Comparison of ENCODE assay signal across 8 mouse cellular contexts in genomic region chr11:70028401-70029129, GRCm38 (mm10). TPM values are rescaled to one million over a fixed set of nuclear protein-coding genes. Genes with fewer than 3 reads are reported as not detected.
DNase-seq lines count a peak whose midpoint lies in the region; ATAC-seq and TF ChIP-seq lines count a peak whose summit lies in the region.

No protein-coding gene starts in this region.

- WGBS in heart, embryonic 15.5 days, result 23% methylated on average over 12 of the region's 12 CpGs
- 39% methylated on average over 12 of the region's 12 CpGs for WGBS in liver, postnatal 0 days (ENCODE audit: insufficient replicate concordance)

- H3K36me3 ChIP-seq in E14TG2a.4 (ENCODE audit: insufficient read depth, low read length), result peaks cover 14% of the 10 kb centered on the region
- H3K36me3 ChIP-seq in heart, embryonic 15.5 days, result peaks cover 15% of the 10 kb centered on the region
- no peaks in the 10 kb centered on the region for H3K36me3 ChIP-seq in liver, postnatal 0 days (replicated peaks; ENCODE audit: insufficient read depth, low read length)

- no peaks in the 10 kb centered on the region for H3K9me3 ChIP-seq in E14TG2a.4 (ENCODE audit: low read length)
- H3K9me3 ChIP-seq in heart, embryonic 15.5 days (replicated peaks), result no peaks in the 10 kb centered on the region
- no peaks in the 10 kb centered on the region for H3K9me3 ChIP-seq in liver, postnatal 0 days (ENCODE audit: low read length)

- peak overlapping the region; percentile 62 for H3K27ac ChIP-seq in heart, embryonic 15.5 days
- H3K27ac ChIP-seq in liver, postnatal 0 days (ENCODE audit: low read depth), result no peak overlapping the region

- no peak for TF ChIP-seq EP300 in liver, postnatal 0 days (IDR thresholded peaks at IDR 0.05; ENCODE audit: low read depth)

- H3K4me1 ChIP-seq in E14TG2a.4 (replicated peaks; ENCODE audit: low read depth, low read length), result peaks cover 68% of the 10 kb centered on the region
- peaks cover 51% of the 10 kb centered on the region for H3K4me1 ChIP-seq in heart, embryonic 15.5 days (replicated peaks)
- peaks cover 7% of the 10 kb centered on the region for H3K4me1 ChIP-seq in liver, postnatal 0 days (ENCODE audit: insufficient read depth)

- peak overlapping the region; percentile 57 for H3K4me2 ChIP-seq in heart, embryonic 15.5 days
- H3K4me2 ChIP-seq in liver, postnatal 0 days (ENCODE audit: low read depth, low read length), result peak overlapping the region; percentile 35

- DNase-seq in cerebellum, adult 9-10 months, result peak; percentile 61
- no peak for DNase-seq in cerebellum, adult 8-10 months
- DNase-seq in liver, postnatal 0 days, result no peak
- DNase-seq in yolk sac, embryonic 10.5 days (ENCODE audit: low spot score), result no peak
- no peak for DNase-seq in adrenal gland, adult 2 months
- DNase-seq in retina, postnatal 1 day, result no peak

- no peak for TF ChIP-seq CTCF in E14TG2a.4 (conservative IDR thresholded peaks at IDR 0.05; ENCODE audit: low read length)
- TF ChIP-seq CTCF in liver, postnatal 0 days (IDR thresholded peaks at IDR 0.05; ENCODE audit: low read depth), result no peak

- ATAC-seq in heart, embryonic 15.5 days (replicated peaks; ENCODE audit: insufficient number of reproducible peaks, insufficient read depth, low FRiP score, low read depth), result no peak
- no peak for ATAC-seq in liver, postnatal 0 days

- no peak overlapping the region for H3K9ac ChIP-seq in heart, embryonic 15.5 days
- no peak overlapping the region for H3K9ac ChIP-seq in liver, postnatal 0 days (replicated peaks)

- peak overlapping the region; percentile 71 for H3K4me3 ChIP-seq in E14TG2a.4 (replicated peaks; ENCODE audit: low read length)
- H3K4me3 ChIP-seq in heart, embryonic 15.5 days, result peak overlapping the region; percentile 32
- H3K4me3 ChIP-seq in liver, postnatal 0 days (ENCODE audit: low read depth, low read length), result no peak overlapping the region

- peaks cover 35% of the 10 kb centered on the region for H3K27me3 ChIP-seq in E14TG2a.4 (ENCODE audit: insufficient read depth, low read length)
- H3K27me3 ChIP-seq in heart, embryonic 15.5 days, result no peaks in the 10 kb centered on the region
- H3K27me3 ChIP-seq in liver, postnatal 0 days (ENCODE audit: insufficient read depth, low read length), result peaks cover 9% of the 10 kb centered on the region; the same call in 1 of the 2 replicates

RNA-seq across cellular contexts. Expression of gene Dlg4, which starts 11.8 kb away (rescaled TPM):
- polyA plus RNA-seq in heart, embryonic 15.5 days (2015; fragmentation: Nextera tagmentation; extraction: Ambion mirVana), result 4.8 and 5.1 TPM in 2 replicates
- polyA plus RNA-seq in liver, postnatal 0 days (2015; fragmentation: Nextera tagmentation; extraction: Ambion mirVana), result 0.58 and 0.61 TPM in 2 replicates
- total RNA-seq in adrenal gland, adult 2 months (2021), result 10 to 100 TPM; 22.9 to 32.4 TPM
- 21.7 and 22.1 TPM in 2 replicates for polyA plus RNA-seq in adrenal gland, adult 2 months (2012; rRNA removed)

RNA-seq across cellular contexts. Expression of gene Acadvl, which starts 13.4 kb away (rescaled TPM):
- polyA plus RNA-seq in heart, embryonic 15.5 days (2015; fragmentation: Nextera tagmentation; extraction: Ambion mirVana), result 200 and 235 TPM in 2 replicates
- polyA plus RNA-seq in liver, postnatal 0 days (2015; fragmentation: Nextera tagmentation; extraction: Ambion mirVana), result 345 and 367 TPM in 2 replicates
- 100 to 1,000 TPM; 426 to 754 TPM for total RNA-seq in adrenal gland, adult 2 months (2021)
- polyA plus RNA-seq in adrenal gland, adult 2 months (2012; rRNA removed), result 171 and 186 TPM in 2 replicates

RNA-seq across cellular contexts. Expression of gene Asgr1, which starts 25.3 kb away (rescaled TPM):
- 0.29 TPM in 1 of 2 replicates, not detected in the other for polyA plus RNA-seq in heart, embryonic 15.5 days (2015; fragmentation: Nextera tagmentation; extraction: Ambion mirVana)
- polyA plus RNA-seq in liver, postnatal 0 days (2015; fragmentation: Nextera tagmentation; extraction: Ambion mirVana), result 458 and 462 TPM in 2 replicates
- 1 to 10 TPM in 1 of 2 experiments, not detected in 1; 1.7 TPM for total RNA-seq in adrenal gland, adult 2 months (2021)
- polyA plus RNA-seq in adrenal gland, adult 2 months (2012; rRNA removed), result 0.08 TPM in 1 of 2 replicates, not detected in the other

RNA-seq across cellular contexts. Expression of gene Dvl2, which starts 28.2 kb away (rescaled TPM):
- polyA plus RNA-seq in heart, embryonic 15.5 days (2015; fragmentation: Nextera tagmentation; extraction: Ambion mirVana), result 17.4 and 24.8 TPM in 2 replicates
- 2.7 and 3.4 TPM in 2 replicates for polyA plus RNA-seq in liver, postnatal 0 days (2015; fragmentation: Nextera tagmentation; extraction: Ambion mirVana)
- total RNA-seq in adrenal gland, adult 2 months (2021), result 10 to 100 TPM; 11.2 to 12.2 TPM
- 20.2 and 22.2 TPM in 2 replicates for polyA plus RNA-seq in adrenal gland, adult 2 months (2012; rRNA removed)

RNA-seq across cellular contexts. Expression of gene Phf23, which starts 33.0 kb away (rescaled TPM):
- polyA plus RNA-seq in heart, embryonic 15.5 days (2015; fragmentation: Nextera tagmentation; extraction: Ambion mirVana), result 38.4 and 42.4 TPM in 2 replicates
- polyA plus RNA-seq in liver, postnatal 0 days (2015; fragmentation: Nextera tagmentation; extraction: Ambion mirVana), result 19.5 and 25.5 TPM in 2 replicates
- total RNA-seq in adrenal gland, adult 2 months (2021), result 10 to 100 TPM; 52.2 to 57.6 TPM
- polyA plus RNA-seq in adrenal gland, adult 2 months (2012; rRNA removed), result 9.7 and 19.0 TPM in 2 replicates

Comparison
In these comparisons a context has a peak if more than half of its experiments do, and no peak if none do; other contexts are left out.
1. RNA of gene Asgr1, which starts 25.3 kb away (polyA plus RNA-seq): 458 to 462 TPM in liver, postnatal 0 days; 0.08 TPM in adrenal gland, adult 2 months and 0.29 TPM in heart, embryonic 15.5 days; every median in the first group is over 100 times any median in the second.